Mouse (Mus musculus) cortical plate, adult 2 months (tissue): ENCODE results near the gene Cyb561d1. TPM values are rescaled to one million over a fixed set of nuclear protein-coding genes. Genes with fewer than 3 reads are reported as not detected.
A peak's percentile ranks its signal among the peaks of the same experiment; 100 is the strongest.
"Not testable (repeated sequence)": the region's sequence is repeated elsewhere in the genome, so short reads cannot be mapped to it uniquely, and the experiment has no call there.

ENCODE experiments used
- H3K27ac ChIP-seq: fragments of 200-500 bp; 2 replicates; pipeline ENCODE4 v1.5.1; 2012; ENCODE audit warnings: low read length, control low read depth, inconsistent platforms; ENCODE audit not compliant: insufficient read depth
- H3K4me1 ChIP-seq: fragments of 200-500 bp; 2 replicates; pipeline ENCODE4 v1.6.1; 2011; ENCODE audit warnings: low read length; ENCODE audit not compliant: control insufficient read depth, insufficient read depth
- H3K4me3 ChIP-seq: fragments of 200-500 bp; 2 replicates; pipeline ENCODE4 v1.5.1; 2011; ENCODE audit warnings: mild to moderate bottlenecking, low read length, control low read depth; ENCODE audit not compliant: insufficient read depth
- CTCF ChIP-seq: fragments of 200-500 bp; IDR thresholded peaks from 2 replicates; pipeline ENCODE4 v1.5.1; 2011; ENCODE audit warnings: mild to moderate bottlenecking, control low read depth, low read length; ENCODE audit not compliant: insufficient read depth; ENCODE audit errors: extremely low read depth
- POLR2A ChIP-seq: fragments of 200-500 bp; IDR thresholded peaks from 2 replicates; pipeline ENCODE4 v1.6.1; 2011; ENCODE audit warnings: mild to moderate bottlenecking, low read length, control low read depth; ENCODE audit not compliant: insufficient read depth; ENCODE audit errors: extremely low read depth
- polyA plus RNA-seq: library from polyadenylated mRNA; depleted of rRNA; stranded (reverse); fragments of >200 nt; gene quantifications from 2 replicates; pipeline ENCODE4 v1.2.3, GENCODE M21; 2012; rRNA removed

Cyb561d1 gene
- 15.0 and 16.9 TPM in 2 replicates for polyA plus RNA-seq

DNA sequence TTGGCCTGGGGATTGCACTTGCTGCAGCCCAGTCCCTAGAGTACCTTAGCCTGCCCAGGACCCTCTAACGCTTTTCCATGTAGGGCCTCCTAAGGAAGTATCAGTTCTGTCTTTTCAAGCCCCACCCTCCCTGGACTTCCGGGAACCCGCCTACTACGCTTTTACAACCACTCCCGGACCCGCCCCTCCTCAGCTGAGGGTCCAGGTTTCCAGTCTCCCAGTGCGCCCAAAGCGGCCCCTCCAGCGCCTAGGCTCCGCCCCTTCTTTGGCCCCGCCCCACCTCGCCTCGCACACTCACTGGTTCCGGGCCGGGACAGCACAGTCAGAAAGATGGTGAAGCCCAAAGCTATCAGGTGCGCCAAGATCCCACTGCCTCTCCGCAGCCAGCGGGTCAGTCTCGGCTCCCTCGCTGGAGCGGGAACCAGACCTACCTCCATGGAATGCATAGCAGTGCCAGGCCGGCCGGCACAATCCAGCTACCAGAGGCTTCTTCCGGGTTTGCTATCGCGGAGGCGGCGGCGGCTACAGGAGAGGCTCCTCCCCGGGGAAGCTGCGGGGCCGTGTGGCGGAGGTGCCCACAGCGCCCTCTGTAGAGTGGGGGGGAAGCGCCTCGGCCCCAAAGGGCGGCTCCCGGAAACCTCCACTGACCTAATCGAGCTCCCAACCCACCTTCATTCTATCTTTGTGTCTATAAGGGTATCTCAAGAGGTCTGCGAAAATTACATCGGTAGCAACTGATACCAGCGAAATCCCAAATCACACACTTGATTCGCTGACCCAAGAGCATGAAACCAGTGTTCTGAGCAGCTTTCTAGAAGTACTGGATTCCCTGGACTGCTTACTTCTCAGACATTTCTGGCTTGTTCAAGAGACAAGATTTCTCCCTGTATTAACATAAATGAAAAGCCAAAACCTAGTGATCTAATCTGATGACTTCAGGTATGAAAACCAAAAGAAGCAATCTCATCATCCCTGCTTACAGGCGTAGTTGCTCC is at the start of gene Cyb561d1:
Gene Cyb561d1, minus strand, starts transcription at position 884 of the 995 bp plus-strand sequence.
- peak; percentile 68 for TF ChIP-seq POLR2A
- TF ChIP-seq CTCF = no peak; the same call in 1 of the 2 replicates
- H3K27ac ChIP-seq = peak within 1 kb of the TSS; percentile 81

DNA sequence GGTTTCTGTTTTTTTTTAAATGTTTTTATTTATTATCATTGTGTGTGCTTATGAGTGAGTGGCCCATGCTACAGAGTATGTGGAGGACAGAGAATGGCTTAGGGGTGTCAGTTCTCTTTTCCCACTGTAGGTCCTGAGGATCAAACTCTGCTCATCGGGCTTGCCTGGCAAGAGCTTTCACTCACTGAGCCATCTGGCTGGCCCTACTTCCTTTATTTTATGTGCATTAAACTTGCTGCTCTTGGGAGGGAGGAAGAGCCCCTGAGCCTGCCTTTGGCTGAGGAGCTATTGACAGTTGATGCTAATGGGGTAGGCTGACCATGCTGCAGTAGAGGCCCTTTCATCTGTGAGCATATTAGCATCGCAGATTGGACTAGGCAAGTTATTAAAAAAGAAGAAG is 45.8 kb upstream of the Cyb561d1 start:
- no peak for TF ChIP-seq POLR2A
- TF ChIP-seq CTCF = no peak
- Histone ChIP-seq H3K27ac (no peak overlapping the region), H3K4me1 (no peaks in the 10 kb centered on the region), H3K4me3 (no peak overlapping the region)

More for the DNA sequence above, at the start of gene Cyb561d1:
- peak within 1 kb of the TSS; percentile 79 for H3K4me3 ChIP-seq
- H3K4me1 ChIP-seq = peaks cover 11% of the 10 kb centered on the region

DNA sequence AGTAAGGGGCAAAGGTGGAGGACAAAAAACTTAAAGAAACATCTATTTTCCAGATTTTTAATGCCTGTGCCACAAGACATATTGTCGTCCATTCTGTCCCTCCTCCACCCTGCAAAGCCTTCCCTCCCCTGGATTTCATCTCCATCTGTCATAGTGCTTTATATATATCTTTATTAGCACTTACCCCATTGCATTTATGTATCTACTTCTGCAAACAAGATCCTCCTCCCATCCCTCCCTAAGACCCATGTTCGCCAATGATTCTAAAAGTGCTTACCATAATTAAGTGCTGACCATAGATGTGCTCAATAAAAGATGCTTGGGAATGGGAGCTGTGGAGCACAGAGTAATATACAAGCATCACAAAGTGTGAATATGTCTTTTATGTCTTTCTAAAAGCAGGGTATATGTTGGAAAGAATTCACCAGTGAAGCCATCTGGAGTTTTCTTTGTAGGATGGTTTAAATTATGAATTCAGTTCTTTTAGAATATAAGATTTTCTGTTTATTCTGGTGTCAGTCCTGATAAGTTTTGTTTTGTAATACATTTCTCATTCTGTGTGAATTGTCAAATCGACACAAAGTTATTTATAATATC is 40.3 kb upstream of the Cyb561d1 start:
- Histone ChIP-seq H3K27ac (no peak overlapping the region), H3K4me3 (no peak overlapping the region), H3K4me1 (no peaks in the 10 kb centered on the region)
- no peak for TF ChIP-seq POLR2A
- no peak for TF ChIP-seq CTCF

DNA sequence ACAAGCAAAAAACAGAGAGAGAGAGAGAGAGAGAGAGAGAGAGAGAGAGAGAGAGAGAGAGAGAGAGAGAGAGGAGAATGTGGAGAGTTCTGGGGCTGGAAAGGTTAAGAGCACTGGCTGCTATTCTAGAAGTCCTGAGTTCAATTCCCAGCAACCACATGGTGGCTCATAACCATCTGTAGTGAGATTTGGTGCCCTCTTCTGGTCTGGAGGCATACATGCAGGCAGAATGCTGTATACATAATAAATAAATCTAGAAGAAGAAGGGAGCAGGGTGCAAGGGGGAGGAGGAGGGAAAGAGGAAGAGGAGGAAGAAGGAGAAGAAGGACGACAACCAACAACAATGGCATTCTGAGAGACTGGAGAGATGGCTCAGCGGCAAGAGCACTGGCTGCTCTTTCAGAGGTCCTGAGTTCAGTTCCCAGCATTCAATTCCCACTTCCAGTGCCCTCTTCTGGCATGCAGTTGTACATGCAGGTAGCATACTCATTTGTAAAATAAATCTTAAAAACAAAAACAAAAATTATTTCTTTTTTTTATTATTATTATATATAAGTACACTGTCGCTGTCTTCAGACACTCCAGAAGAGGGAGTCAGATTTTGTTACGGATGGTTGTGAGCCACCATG is 36.6 kb upstream of the Cyb561d1 start:
- not testable (repeated sequence) for H3K4me1 ChIP-seq, H3K4me3 ChIP-seq

DNA sequence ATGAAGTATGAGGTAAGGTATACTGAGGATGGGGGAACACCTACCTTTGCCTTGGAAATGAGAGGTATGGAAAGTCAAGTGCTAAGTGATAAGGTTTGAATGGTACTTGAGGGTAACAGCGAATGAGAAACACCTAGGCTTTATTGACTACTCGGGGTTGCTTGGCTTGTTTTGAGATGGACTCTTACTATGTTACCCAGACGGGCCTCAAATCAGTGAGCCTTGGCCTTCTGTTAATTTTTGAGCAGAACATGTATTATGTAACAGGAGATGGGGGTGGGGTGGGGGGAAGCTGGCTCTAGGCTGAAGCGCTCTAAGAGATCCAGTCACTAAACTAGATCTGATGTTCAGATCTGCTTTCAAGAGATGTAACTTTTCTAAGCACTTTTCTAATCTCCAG is 30.6 kb upstream of the Cyb561d1 start:
- Histone ChIP-seq H3K27ac (no peak overlapping the region), H3K4me3 (no peak overlapping the region), H3K4me1 (peaks cover 3% of the 10 kb centered on the region; the same call in 1 of the 2 replicates)
- TF ChIP-seq POLR2A = no peak
- no peak for TF ChIP-seq CTCF

More for the DNA sequence above, 36.6 kb upstream of the Cyb561d1 start:
- H3K27ac ChIP-seq = not testable (repeated sequence)

DNA sequence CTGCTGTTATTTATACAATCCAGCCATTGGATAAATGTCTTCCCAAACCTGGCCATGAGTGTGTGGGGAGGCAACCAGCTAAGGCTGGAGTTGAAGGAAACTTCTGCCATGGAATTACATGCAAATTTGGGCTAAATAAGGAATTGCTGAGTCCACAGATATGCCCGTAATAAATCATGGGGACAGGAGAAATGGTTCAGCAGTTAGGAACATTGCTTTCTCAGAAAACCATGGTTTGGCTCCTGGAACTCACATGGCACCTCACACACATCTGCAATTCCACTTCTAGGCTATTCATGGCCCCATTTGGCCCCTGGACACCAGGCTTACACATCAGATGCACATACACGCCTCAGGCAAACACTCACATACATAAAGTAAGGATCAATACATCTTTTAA is 26.5 kb upstream of the Cyb561d1 start:
- Histone ChIP-seq H3K4me3 (no peak overlapping the region), H3K4me1 (peaks cover 2% of the 10 kb centered on the region; the same call in 1 of the 2 replicates), H3K27ac (no peak overlapping the region)
- no peak for TF ChIP-seq POLR2A
- no peak for TF ChIP-seq CTCF

DNA sequence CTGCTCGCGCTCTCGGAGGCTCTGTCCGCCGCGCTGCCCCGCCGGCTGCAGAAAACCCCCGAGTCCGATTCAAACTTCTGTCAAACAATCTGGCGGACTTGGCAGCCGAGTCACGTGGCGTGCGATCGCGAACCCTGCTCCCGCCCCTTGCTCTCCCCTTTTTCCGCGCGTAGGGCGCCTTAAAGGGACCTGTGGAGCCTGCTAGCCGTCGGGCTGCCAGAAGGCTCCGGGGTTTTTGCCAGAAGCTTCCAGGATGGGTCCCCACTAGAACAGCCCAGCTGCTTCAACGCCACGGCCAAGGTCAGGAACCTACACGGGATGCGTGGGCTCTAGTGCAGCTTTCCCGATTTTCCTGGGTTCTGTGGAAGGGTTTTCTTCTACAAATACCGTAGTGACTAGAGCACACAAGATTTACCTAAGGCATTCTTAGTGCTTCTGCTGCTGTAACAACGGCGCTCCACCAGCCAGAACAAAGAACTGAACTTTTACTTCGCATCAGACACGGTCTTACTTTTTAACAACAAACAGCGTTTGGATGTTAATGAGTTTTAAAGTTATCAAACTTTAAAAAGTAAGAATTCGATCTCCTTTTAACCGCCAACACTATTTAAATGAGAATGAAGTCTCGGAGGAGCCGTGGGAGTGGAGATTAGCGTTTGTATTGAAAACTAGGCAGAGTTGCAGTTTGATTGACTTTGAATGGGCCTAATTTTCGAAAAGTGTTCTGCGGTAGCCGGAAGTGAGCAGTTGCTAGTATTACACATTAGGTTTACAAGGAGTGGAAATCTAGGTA is 25.7 kb upstream of the Cyb561d1 start, which contains the start of gene Sypl2:
Gene Sypl2, minus strand, starts transcription at position 91 of the 793 bp plus-strand sequence.
- H3K4me1 ChIP-seq = no peaks in the 10 kb centered on the region; the same call in 1 of the 2 replicates
- TF ChIP-seq POLR2A (no peak), CTCF (no peak)

DNA sequence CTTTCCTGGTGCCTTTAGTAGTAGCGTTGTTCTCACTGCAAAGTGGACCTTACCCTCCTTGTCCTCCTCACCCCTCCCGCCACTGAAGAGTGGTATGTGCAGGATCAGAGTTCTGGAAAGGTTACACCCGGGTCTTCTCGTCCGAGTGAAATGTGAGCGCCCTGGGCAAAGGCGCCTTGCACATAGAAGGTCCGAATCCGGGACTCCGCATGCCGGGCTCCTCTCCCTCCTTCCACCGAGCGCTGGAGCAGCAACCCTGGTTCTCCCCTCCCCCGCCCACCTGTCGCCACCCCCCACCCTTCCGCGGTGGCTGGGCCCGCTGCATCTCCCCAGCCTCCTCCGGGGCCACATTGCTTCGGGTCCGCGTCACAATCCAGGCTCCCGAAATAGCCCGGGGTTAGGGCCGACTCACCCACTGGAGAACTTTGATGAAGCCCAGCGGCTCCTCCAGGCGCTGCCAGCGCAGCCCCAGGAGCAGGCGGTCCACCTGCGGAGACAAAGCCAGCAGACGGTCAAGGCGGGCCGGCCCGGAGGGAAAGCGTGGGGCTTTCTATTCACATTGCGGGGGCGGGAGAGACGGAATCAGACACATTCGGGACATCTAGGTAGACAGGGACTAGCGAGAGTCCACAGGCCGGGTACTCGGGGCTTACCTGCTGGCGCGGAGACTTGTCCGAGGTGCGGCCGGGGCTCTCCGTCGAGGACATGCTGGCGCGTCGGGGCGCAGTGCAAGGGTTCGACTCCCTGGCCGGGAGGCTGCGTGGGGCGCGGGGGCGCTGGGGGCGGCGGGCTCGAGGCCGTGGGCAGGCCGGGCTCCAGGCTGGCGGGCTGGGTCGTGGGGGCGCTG is 24.9 kb upstream of the Cyb561d1 start:
- peak overlapping the region; percentile 36; the same call in 1 of the 2 replicates for H3K4me3 ChIP-seq
- no peaks in the 10 kb centered on the region; the same call in 1 of the 2 replicates for H3K4me1 ChIP-seq
- TF ChIP-seq POLR2A (no peak), CTCF (no peak)
- no peak overlapping the region for H3K27ac ChIP-seq

More for the DNA sequence above, 25.7 kb upstream of the Cyb561d1 start, which contains the start of gene Sypl2:
- peak within 1 kb of the TSS; percentile 36 for H3K4me3 ChIP-seq
- H3K27ac ChIP-seq = no peak within 1 kb of the TSS
